Mouse (Mus musculus): Measurements from ENCODE around the gene Ppp1r14b.

Ppp1r14b gene

DNA sequence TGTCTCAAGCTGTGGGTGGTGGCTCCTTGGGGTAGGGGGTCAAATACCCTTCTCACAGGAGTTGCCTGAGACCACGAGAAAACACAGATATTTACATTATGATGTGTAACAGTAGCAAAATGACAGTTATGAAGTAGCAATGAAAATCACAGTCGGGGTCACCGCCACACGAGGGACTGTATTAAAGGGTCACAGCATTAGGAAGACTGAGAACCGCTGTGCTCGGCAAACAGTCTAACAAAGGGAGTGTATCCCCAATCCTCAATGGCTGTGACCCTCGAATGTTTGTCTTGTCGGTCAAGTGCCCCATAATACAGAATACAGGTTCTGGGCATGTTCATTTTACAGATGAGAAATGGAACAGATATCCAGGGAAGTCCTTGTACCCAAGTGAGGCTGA is 19.2 kb downstream of the Ppp1r14b start:
- no peak for DNase-seq (ENCODE audit: low read depth, low spot score)

DNA sequence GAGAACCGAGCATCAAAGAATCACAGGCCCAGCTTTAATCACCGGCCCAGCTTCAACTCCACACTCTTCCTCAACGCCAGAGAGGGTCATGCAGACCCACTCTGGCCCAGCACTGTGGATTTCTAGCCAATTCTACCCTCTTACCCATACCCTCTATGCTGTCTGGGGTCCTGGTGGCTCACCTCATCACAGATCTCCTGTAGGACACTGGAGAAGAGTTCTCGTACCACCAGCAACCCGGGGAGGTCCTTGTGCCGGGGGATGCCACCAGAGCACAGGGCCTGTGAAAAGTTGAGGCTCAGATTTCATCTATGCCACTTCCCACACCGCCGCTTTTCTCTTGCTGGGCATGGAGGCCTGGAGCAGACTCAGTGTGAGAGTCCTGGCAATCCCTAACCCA is 19.7 kb downstream of the Ppp1r14b start:
- DNase-seq (ENCODE audit: low read depth, low spot score) = no peak

DNA sequence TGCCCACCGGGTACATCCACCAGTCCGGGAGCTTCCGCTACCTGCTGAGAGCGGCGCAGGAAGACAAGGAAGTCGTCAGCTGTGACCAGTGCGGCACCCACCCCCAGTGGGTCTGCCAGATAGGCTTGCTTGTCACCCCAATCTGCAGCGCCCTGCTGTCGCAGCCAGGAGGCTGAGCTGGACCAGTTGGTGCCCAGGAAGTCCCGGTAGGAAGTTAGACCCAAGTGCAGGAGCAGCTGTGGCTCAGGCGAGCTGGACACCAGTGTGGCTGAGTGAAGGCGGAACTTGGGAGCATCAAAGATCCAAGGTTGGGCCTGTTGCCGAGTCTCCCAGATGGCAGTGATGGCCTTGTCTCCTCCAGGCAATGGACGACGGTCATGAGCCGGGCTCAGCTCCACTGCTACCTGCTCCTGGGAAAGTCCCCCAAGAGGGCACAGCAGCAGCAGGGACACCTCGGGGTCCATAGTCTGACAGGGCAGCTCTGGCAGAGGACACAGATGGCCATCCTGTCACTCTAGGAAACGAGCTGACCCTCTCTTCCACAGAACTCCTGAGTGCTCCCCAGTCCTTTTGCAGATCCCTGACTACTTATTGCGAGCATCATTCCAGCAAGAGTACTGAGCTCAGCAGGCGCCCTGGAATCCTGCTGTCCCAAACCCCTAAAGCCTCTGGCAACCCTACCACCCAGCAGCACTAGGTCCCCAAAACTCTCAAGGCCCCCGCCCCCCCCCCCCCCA is 20.7 kb downstream of the Ppp1r14b start:
- DNase-seq (ENCODE audit: low read depth, low spot score) = no peak

DNA sequence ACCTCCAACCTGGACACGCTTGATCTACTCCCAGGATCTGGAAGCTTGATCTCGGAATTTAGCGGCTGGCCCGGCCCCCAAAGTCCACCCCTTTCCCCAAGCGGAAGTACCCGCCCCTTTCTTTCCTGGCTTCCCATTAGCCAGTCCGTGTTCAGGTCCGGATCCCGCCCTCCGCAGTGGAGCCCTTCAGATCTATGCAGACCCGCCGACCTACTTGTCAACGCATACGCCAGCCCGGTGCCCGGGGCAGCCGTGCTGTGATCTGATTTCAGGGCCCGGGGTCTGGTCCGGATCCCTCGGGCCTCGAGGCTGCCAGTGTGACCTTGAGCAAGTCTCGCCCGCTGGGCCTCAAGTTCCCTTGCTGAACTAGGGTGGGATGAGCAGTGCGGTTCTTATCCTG is 21.2 kb downstream of the Ppp1r14b start, which contains the start of the genes Nudt22 and Trpt1:
Nudt22 (minus strand) TSS at position 112 of the 400 bp plus-strand sequence.
Trpt1 (plus strand) TSS at position 126 of the 400 bp plus-strand sequence.
- peak; percentile 96 for DNase-seq (ENCODE audit: low read depth, low spot score)

DNA sequence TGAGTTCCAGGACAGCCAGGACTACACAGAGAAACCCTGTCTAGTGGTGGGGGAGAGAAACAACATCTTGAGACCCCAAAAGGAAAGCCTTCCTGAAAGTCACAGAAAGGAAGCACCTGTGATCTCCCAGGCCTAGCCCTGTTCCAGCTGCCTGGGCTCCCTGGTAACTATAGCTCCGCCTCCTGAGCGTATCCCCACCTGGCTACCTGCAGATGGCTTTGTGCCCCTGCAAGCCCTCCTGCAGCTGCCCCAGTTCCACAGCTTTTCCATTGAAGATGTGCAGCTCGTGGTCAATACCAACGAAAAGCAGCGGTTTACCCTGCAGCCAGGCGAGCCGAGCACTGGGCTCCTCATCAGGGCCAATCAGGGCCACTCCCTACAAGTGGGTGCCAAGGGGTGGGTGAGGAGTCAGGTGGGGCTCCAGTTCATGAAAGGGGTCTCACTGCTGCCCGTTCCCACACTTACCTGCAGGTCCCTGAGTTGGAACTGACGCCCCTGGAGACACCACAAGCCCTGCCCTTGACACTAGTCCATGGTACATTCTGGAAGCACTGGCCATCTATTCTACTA is 23.0 kb downstream of the Ppp1r14b start:
- DNase-seq (ENCODE audit: low read depth, low spot score) = no peak

DNA sequence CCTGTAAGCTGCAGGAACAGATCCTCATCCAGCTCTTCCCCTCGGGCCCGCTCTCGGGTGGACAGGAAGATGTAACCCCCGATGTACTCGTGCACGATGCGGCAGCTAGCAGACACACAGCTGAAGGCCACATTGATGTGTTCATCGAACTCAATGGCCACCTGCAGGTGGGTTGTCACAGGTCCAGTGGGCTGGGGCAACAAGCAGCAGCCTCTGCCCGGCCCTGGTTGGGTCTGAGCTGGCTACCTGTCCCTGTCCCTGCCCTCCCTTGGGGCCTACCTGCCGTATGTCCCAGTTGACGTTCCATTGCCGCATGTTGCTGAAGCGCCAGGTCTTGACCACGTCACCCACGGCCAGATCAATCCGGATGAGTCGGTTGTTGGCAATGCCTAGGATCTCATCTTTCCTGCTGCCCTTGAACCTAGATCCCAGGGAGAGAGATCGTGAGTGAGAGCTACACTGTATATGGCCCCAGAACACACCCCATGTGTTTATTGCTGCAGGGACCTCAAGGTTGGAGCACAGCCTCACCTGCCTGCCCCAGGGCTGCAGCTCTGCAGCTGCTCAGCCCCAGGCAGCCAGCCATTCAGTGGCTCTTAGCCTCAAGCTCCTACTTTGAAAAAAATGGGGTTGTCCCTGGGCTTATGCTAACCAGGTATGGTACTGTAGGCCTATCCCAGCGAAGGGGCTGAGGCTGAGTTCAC is 24.7 kb downstream of the Ppp1r14b start:
- DNase-seq (ENCODE audit: low read depth, low spot score) = peak; percentile 56

DNA sequence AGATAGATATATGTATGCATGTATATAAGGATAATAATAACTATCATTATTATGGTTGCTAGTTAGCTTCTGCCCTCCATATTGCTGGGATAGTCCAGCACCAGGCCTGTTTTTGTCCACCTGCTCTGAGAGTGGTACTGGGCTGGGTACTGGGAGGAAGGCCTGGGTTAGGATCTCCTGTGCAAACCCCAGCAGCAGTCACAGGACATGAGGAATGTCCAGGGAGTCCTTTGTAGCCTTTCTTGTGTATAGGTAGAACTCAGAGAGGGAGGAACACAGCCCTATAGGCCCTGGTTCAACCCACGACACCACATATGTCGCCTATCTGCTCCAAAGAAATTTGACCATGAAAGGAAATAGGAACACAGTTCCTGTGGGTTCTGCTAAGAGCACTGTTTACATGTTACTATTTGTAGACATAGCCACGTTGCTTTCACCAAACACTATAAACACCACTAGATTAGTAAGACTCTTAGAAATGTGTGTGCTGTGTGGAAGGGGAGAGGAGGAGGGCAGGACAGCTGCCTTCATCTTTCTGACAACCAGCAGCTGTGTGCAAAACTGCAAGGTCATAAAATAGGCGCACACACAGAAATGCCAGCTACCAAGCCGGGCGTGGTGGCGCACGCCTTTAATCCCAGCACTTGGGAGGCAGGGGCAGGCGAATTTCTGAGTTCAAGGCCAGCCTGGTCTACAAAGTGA is 32.3 kb downstream of the Ppp1r14b start:
- no peak for DNase-seq (ENCODE audit: low read depth, low spot score)

DNA sequence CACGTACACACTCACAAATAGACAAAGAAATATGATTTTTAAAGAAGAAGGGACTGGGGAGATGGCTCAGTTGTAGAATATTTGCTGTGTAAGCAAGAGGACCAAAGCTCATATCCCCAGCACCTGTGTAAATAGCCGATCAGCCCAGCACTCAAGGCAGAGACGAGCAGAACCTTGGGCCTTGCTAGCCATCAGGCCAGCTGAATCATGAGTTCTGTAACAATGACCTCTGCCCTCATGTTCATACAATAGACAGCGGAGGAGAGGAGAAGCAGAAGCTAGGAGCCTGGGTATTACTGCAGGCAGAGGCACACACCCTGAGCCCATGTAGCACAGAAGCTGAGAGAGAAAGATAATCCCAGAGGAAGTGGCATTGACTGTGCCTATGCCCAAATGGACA is 37.7 kb downstream of the Ppp1r14b start:
- no peak for DNase-seq (ENCODE audit: low read depth, low spot score)

DNA sequence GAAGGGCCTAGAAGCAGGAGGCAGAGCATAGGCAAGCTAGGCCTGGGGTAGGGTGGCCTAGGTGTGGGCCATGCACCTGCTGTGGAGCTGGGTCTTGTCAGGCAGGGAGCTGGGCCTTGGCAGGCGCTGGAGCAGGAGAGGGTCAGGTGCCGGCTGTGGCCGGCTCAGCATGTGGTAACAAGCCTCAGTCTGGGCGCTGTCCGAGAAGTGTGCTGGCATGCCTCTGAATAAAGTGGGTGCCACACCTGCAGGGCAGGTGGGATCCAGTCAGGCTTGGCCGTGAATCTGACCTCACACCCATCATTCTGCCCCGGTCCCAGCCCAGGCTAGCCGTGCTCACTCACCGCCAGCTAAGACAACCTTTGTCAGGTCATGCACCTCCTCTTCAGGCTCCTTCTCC is 39.2 kb downstream of the Ppp1r14b start:
- no peak for DNase-seq (ENCODE audit: low read depth, low spot score)

DNA sequence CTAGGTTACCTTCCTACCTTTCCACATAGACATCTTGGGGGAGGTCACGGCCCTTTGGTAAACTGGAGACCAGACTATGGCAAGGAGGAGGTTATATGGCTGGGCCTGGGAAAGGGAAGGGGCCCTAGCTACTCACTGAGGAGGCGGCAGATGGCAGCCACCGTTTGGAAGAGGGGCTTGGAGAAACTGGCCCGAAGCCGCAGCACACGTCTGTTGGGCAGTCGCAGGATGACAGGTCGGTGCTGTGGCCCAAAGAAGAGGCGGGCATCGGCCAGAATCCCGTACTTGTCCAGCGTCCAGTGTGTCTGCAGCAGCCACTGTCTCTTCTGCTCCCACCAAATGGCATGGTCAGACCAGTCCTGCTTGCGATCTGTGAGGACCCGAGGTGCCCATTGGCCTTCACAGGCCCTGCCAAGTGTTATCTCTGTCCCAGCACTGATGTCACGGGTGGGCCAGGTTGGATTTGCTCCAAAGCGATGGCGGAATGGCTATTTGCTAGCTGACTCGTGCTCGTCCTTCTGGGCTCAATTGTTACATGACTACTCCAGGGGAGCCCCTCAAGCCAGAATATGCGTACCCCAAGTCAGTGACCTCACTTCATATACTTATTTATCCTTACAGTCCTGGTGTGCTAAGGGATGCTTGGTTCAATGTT is 39.8 kb downstream of the Ppp1r14b start:
- no peak for DNase-seq (ENCODE audit: low read depth, low spot score)

DNA sequence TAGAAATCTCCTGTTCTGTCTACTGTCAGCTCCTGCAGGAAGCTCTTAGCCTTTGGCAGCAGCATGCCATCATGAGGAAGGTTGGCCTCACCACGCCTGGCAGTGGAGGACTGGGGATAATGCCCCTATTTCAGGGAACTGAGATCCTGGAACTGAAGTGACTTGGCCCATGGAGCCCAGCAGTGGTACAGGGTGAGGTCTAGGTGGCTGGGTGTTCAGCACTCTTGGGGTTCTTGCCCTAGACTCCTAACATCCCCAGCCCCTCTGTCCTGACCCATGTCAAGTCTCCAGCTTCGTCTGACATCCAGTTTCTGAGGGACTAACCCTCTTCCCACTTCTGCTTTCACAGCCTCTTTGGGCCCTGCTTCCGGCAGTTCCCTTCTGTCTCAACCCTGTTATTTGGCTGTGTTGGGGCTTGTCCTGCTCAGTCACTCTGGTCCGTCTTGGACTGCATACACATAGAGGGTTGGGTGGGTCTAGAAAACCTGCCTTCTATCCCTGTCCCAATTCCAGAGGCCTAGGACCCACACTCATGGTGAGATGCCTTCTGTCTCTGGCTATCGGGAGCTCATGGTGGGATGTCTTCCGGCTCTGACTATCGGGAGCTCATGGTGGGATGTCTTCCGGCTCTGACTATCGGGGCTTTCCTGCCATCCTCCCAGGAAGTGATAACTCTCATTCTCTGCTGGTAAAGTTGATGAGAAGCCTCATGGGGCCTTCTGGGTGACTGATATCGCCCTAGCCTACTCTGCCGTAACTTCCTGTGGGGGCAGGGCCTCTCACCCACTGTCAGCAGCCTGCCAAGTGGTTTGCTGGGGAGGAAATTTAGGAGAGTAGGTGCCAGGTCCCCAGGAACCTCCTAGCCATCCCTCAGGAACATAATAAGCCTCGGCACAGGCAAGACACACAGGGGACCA is 43.0 kb downstream of the Ppp1r14b start:
- DNase-seq (ENCODE audit: low read depth, low spot score) = no peak

DNA sequence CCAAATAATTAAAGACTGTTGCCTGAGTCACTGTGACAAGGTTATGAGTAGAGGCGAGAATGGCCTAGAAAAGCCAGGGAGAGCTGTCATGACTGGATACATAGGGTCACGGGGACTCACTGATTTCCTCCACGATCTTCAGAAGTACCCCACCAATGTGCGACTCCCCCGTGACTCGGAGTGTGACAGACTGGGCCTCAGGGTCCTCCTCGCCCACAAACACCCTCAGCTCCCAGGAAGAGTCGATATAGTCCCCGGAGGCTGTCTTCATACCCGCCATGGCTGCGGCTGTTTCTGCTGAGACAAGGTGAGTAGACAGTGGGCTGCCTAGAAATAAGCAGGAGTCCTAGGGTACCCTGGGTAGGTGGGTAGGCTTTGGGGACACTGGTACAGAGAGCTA is 43.8 kb downstream of the Ppp1r14b start:
- DNase-seq (ENCODE audit: low read depth, low spot score) = no peak

DNA sequence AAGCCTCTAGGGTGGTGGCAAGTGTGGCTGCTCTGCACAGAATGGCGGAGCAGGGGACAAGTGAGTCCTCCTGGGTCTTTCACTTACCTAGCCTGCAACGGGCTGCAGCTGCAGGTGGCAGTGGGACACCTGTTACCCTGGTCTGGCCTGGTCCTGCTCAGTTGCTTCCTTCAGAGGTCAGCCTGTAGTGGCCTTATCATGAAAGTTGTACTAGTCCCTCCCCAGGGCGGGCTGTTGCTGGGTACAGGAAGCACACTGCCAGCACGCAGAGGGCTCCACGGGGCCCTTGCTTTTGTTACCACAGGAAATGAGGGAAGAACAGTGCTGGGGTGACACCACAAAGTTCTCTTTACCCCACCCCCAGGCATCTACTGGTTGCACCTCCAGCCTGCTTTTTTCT is 44.4 kb downstream of the Ppp1r14b start, which contains the start of gene Fermt3:
Fermt3 (minus strand) TSS at position 279 of the 400 bp plus-strand sequence.
- DNase-seq (ENCODE audit: low read depth, low spot score) = no peak

DNA sequence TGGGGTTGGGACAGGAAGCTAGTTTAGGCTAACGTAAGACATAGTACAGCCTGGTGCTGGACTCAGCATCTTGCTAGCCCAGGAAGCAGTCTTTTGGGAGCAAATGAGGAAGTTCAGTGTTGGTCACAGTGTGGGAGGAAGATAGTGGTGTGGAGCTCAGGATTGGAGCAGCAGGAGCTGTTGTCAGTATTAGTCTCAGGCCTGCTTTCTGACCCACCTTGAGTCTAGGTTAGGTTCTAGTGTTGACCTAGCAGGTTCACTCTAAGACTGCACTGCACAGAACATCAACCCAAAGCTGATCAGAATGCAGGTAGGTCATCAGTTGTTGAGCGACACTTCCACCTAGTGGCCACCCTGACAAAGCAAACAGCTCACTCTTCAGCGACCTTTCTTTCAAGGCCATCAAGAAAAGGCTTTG is 45.5 kb downstream of the Ppp1r14b start:
- peak; percentile 83 for DNase-seq (ENCODE audit: low read depth, low spot score)
